Mouse (Mus musculus) granulocyte monocyte progenitor cell, adult 5-6 weeks (primary cell): ENCODE results near the gene Ldb3. TPM values are rescaled to one million over a fixed set of nuclear protein-coding genes. Genes with fewer than 3 reads are reported as not detected.

Experiments
- ATAC-seq: replicated peaks from 2 replicates; pipeline ENCODE4 v1.8.0; 2016; ENCODE audit warnings: mild to moderate bottlenecking, moderate TSS enrichment, inconsistent platforms; ENCODE audit not compliant: poor library complexity, severe bottlenecking
- total RNA-seq, 2 experiments: library from RNA; stranded (forward) in 1 of 2; stranded (reverse) in 1 of 2; fragments of 200-712, 200-1000 nt in 1 of 2; fragments of >200 nt in 1 of 2; fragmentation: Nextera tagmentation in 1 of 2; gene quantifications; 2 replicates each; pipeline ENCODE4 v1.2.3; 2014 to 2017

Ldb3 gene
- total RNA-seq, 2 experiments from 2014 or later = not detected

DNA sequence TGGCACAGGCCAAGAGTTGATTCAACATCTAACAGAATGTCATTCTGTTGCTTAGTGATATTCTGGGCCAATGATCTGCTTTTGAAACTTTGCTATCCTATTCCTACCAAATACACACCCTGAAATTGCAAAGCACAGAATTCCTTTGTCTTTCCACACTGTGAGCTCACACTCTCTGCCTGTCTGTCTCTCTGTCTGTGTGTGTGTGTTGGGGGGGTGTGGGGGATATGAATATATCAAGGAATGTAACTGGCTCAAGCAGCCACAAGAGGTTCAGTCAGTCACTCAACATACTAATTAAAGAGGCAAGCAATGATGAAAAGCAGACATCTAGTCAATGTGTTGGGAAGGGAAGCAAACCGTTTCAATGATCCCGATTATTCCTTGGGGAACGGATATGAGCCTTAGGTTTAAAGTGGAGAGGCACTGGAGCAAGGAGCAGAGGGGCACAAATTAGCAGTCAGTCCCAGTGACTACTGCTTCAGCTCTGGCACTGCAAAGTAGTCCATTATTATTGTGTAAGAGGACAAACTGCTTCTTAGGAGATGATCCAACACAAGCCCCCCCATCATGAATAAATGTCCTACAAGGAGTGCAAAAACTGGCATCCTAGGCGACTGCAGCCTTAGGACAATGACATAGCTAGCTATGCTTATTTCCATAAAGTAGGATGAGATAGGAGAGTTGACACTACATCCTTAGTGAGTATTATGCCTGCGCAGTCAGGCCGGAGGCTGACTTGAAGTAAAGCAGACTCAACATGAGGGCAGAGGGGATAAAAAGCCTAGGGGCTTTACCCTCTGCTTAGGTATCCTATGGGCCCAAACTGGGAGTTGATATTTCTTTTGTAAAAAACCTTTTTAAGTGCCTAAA, 104.8 kb downstream of the Ldb3 start:
- ATAC-seq = no peak

Other genes starting within 250 kb of the Ldb3 start
- not detected in 2 replicates for gene Fam25c, start 233.2 kb downstream of the Ldb3 start, total RNA-seq (2014; fragmentation: Nextera tagmentation)
- not detected in 2 replicates for gene Fam25c, start 233.2 kb downstream of the Ldb3 start, total RNA-seq (2017)
- gene Sncg, start 213.9 kb downstream of the Ldb3 start, total RNA-seq (2014; fragmentation: Nextera tagmentation) = not detected in 2 replicates
- not detected in 2 replicates for gene Sncg, start 213.9 kb downstream of the Ldb3 start, total RNA-seq (2017)
- not detected in 2 replicates for gene Mmrn2, start 213.2 kb downstream of the Ldb3 start, total RNA-seq (2014; fragmentation: Nextera tagmentation)
- gene Mmrn2, start 213.2 kb downstream of the Ldb3 start, total RNA-seq (2017) = not detected in 2 replicates
- not detected in 2 replicates for gene Bmpr1a, start 85.3 kb downstream of the Ldb3 start, total RNA-seq (2014; fragmentation: Nextera tagmentation)
- gene Bmpr1a, start 85.3 kb downstream of the Ldb3 start, total RNA-seq (2017) = 0.04 and 0.46 TPM in 2 replicates
- not detected in 2 replicates for gene 9230112D13Rik, start 65.9 kb downstream of the Ldb3 start, total RNA-seq (2014; fragmentation: Nextera tagmentation)
- not detected in 2 replicates for gene 9230112D13Rik, start 65.9 kb downstream of the Ldb3 start, total RNA-seq (2017)
- not detected in 2 replicates for gene Opn4, start 11.5 kb upstream of the Ldb3 start, total RNA-seq (2014; fragmentation: Nextera tagmentation)
- not detected in 2 replicates for gene Opn4, start 11.5 kb upstream of the Ldb3 start, total RNA-seq (2017)
- 56.4 and 57.8 TPM in 2 replicates for gene Wapl, start 85.2 kb upstream of the Ldb3 start, total RNA-seq (2014; fragmentation: Nextera tagmentation)
- 101 and 111 TPM in 2 replicates for gene Wapl, start 85.2 kb upstream of the Ldb3 start, total RNA-seq (2017)
- gene Grid1, start 231.4 kb upstream of the Ldb3 start, total RNA-seq (2014; fragmentation: Nextera tagmentation) = not detected in 2 replicates
- not detected in 2 replicates for gene Grid1, start 231.4 kb upstream of the Ldb3 start, total RNA-seq (2017)